Mouse (Mus musculus): Measurements from ENCODE around the gene Fbxo6.

GRCm38 (mm10) chr4:148192707-148193245 lies 40.8 kb upstream of the Fbxo6 start:
- TF ChIP-seq POLR2A (IDR thresholded peaks at IDR 0.05; ENCODE audit: extremely low read depth, insufficient read depth, low read length) = no peak
- TF ChIP-seq CTCF (IDR thresholded peaks at IDR 0.05; ENCODE audit: extremely low read depth, insufficient read depth, low read length) = no peak

Data from cortical plate, adult 2 months (tissue).